Mouse (Mus musculus) embryonic stem cell, embryonic (primary cell): ENCODE results near the gene Rragd.

Source experiments
- CTCF ChIA-PET, 4 experiments: fragments of 300-600 bp in 2 of 4; fragments of 350-600 bp in 2 of 4; sonication (Branson Sonifier 250); formaldehyde crosslinking; loops; one replicate each; lab custom pipeline; 2022; ENCODE audit warnings: inconsistent platforms in 2 of 4; lab: Charles Lee
- POLR2A ChIA-PET, 4 experiments: fragments of 300-600 bp in 2 of 4; fragments of 350-600 bp in 2 of 4; sonication (Branson Sonifier 250); formaldehyde crosslinking; loops; one replicate each; lab custom pipeline; 2022; ENCODE audit warnings: antibody characterized with exemption in 4 of 4, inconsistent platforms in 1 of 4; lab: Charles Lee

The Rragd gene

GRCm38 (mm10) chr4:33057890-33058687, 75.3 kb downstream of the Rragd start:
- ChIA-PET POLR2A (interaction anchor here in 1 of 4 experiments (0.6 kb wide), 1 partner anchor 388 kb away, joined by 4 read pairs; no protein-coding TSS in a partner anchor), CTCF (interaction anchor here in 1 of 4 experiments (1.0 kb wide), 1 partner anchor 472 kb away, joined by 3 read pairs; no protein-coding TSS in a partner anchor)

- ChIA-PET POLR2A (interaction anchor here in 1 of 4 experiments (1.6 kb wide), 1 partner anchor 11 kb away, joined by 5 read pairs; no protein-coding TSS in a partner anchor), CTCF (interaction anchor here in 1 of 4 experiments (0.6 kb wide), 1 partner anchor 469 kb away, joined by 3 read pairs; no protein-coding TSS in a partner anchor)
Observed at GRCm38 (mm10) chr4:33061158-33061557, 78.3 kb downstream of the Rragd start.

- ChIA-PET POLR2A (interaction anchor here in 3 of 4 experiments (0.6 to 1.0 kb wide), 4 partner anchors 15 to 474 kb away, joined by 3 to 7 read pairs (median 6); no protein-coding TSS in a partner anchor), CTCF (interaction anchor here in 2 of 4 experiments (0.6 to 0.7 kb wide), 2 partner anchors 46 to 582 kb away, joined by 3 to 7 read pairs; no protein-coding TSS in a partner anchor)
Observed at GRCm38 (mm10) chr4:33062981-33063380, 80.1 kb downstream of the Rragd start, which contains the start of gene Gabrr2. Gene Gabrr2, plus strand, starts transcription at chr4:33062999.

GRCm38 (mm10) chr4:33064986-33065385, 82.1 kb downstream of the Rragd start:
- POLR2A ChIA-PET, result interaction anchor here in 2 of 4 experiments (1.2 to 2.4 kb wide), 5 partner anchors 12 to 130 kb away, joined by 3 to 9 read pairs (median 5); no protein-coding TSS in a partner anchor
- CTCF ChIA-PET, result no interaction called here

GRCm38 (mm10) chr4:33066223-33066960, 83.6 kb downstream of the Rragd start:
- POLR2A ChIA-PET, result interaction anchor here in 2 of 4 experiments (0.8 to 2.4 kb wide), 5 partner anchors 11 to 27 kb away, joined by 3 to 9 read pairs (median 5); no protein-coding TSS in a partner anchor

GRCm38 (mm10) chr4:33067331-33067730, 84.5 kb downstream of the Rragd start:
- ChIA-PET CTCF (no interaction called here), POLR2A (no interaction called here)

More at GRCm38 (mm10) chr4:33066223-33066960, 83.6 kb downstream of the Rragd start:
- CTCF ChIA-PET, result interaction anchor here in 1 of 4 experiments (0.8 kb wide), 1 partner anchor 11 kb away, joined by 3 read pairs; no protein-coding TSS in a partner anchor

- ChIA-PET CTCF (no interaction called here), POLR2A (no interaction called here)
Observed at GRCm38 (mm10) chr4:33067826-33068225, 85.0 kb downstream of the Rragd start.

GRCm38 (mm10) chr4:33068894-33069293, 86.1 kb downstream of the Rragd start:
- CTCF ChIA-PET, result no interaction called here
- POLR2A ChIA-PET, result no interaction called here

- POLR2A ChIA-PET, result interaction anchor here in 2 of 4 experiments (0.6 kb wide), 2 partner anchors 51 to 88 kb away, joined by 3 read pairs; no protein-coding TSS in a partner anchor
- CTCF ChIA-PET, result no interaction called here
Observed at GRCm38 (mm10) chr4:33070326-33070725, 87.5 kb downstream of the Rragd start.

- CTCF ChIA-PET, result no interaction called here
- POLR2A ChIA-PET, result interaction anchor here in 1 of 4 experiments (0.6 kb wide), 1 partner anchor 18 kb away, joined by 3 read pairs; no protein-coding TSS in a partner anchor
Observed at GRCm38 (mm10) chr4:33071337-33071736, 88.5 kb downstream of the Rragd start.
